Mouse (Mus musculus): ENCODE data around the gene Foxn3. TPM values are rescaled to one million over a fixed set of nuclear protein-coding genes. Genes with fewer than 3 reads are reported as not detected.
"Not testable (repeated sequence)": the region's sequence is repeated elsewhere in the genome, so short reads cannot be mapped to it uniquely, and the experiment has no call there.

The Foxn3 gene
- total RNA-seq, 2 experiments from 2014 or later = 54.8 to 55.8 TPM

GRCm38 (mm10) chr12:99194120-99194519, 369.3 kb downstream of the Foxn3 start:
- not testable (repeated sequence) for DNase-seq (ENCODE audit: low spot score in 2 of 2)

- DNase-seq (ENCODE audit: low spot score in 2 of 2) = no peak
Measured at GRCm38 (mm10) chr12:99187671-99188070, 375.7 kb downstream of the Foxn3 start.

- DNase-seq (ENCODE audit: low spot score in 2 of 2) = no peak
Measured at GRCm38 (mm10) chr12:99186239-99186638, 377.1 kb downstream of the Foxn3 start.

GRCm38 (mm10) chr12:99183261-99183792, 380.1 kb downstream of the Foxn3 start:
- no peak for DNase-seq (ENCODE audit: low spot score in 2 of 2)

GRCm38 (mm10) chr12:99182338-99182737, 381.0 kb downstream of the Foxn3 start:
- DNase-seq (ENCODE audit: low spot score in 2 of 2) = peak in 1 of 2 experiments; percentile 38

GRCm38 (mm10) chr12:99180234-99180824, 383.1 kb downstream of the Foxn3 start:
- no peak for DNase-seq (ENCODE audit: low spot score in 2 of 2)

- no peak for DNase-seq (ENCODE audit: low spot score in 2 of 2)
Measured at GRCm38 (mm10) chr12:99174979-99175621, 388.3 kb downstream of the Foxn3 start.

- DNase-seq (ENCODE audit: low spot score in 2 of 2) = no peak
Measured at GRCm38 (mm10) chr12:99172170-99172569, 391.2 kb downstream of the Foxn3 start.

- DNase-seq (ENCODE audit: low spot score in 2 of 2) = peak in 1 of 2 experiments; percentile 71
Measured at GRCm38 (mm10) chr12:99169925-99170324, 393.5 kb downstream of the Foxn3 start.

- DNase-seq (ENCODE audit: low spot score in 2 of 2) = no peak
Measured at GRCm38 (mm10) chr12:99166091-99166490, 397.3 kb downstream of the Foxn3 start.

GRCm38 (mm10) chr12:99163342-99163682, 400.1 kb downstream of the Foxn3 start:
- DNase-seq (ENCODE audit: low spot score in 2 of 2) = no peak

GRCm38 (mm10) chr12:99162639-99163341, 400.6 kb downstream of the Foxn3 start:
- no peak for DNase-seq (ENCODE audit: low spot score in 2 of 2)

GRCm38 (mm10) chr12:99162188-99162587, 401.2 kb downstream of the Foxn3 start:
- DNase-seq (ENCODE audit: low spot score in 2 of 2) = peak in 1 of 2 experiments; percentile 38

GRCm38 (mm10) chr12:99160061-99160460, 403.3 kb downstream of the Foxn3 start:
- no peak for DNase-seq (ENCODE audit: low spot score in 2 of 2)

GRCm38 (mm10) chr12:99155904-99156303, 407.5 kb downstream of the Foxn3 start:
- DNase-seq (ENCODE audit: low spot score in 2 of 2) = peak in 1 of 2 experiments; percentile 41

- no peak for DNase-seq (ENCODE audit: low spot score in 2 of 2)
Measured at GRCm38 (mm10) chr12:99154230-99154629, 409.2 kb downstream of the Foxn3 start.

- no peak for DNase-seq (ENCODE audit: low spot score in 2 of 2)
Measured at GRCm38 (mm10) chr12:99153664-99154063, 409.7 kb downstream of the Foxn3 start.

- no peak for DNase-seq (ENCODE audit: low spot score in 2 of 2)
Measured at GRCm38 (mm10) chr12:99150126-99150525, 413.3 kb downstream of the Foxn3 start.

- DNase-seq (ENCODE audit: low spot score in 2 of 2) = no peak
Measured at GRCm38 (mm10) chr12:99149193-99149592, 414.2 kb downstream of the Foxn3 start.
